Mouse (Mus musculus) layer of hippocampus, adult 8-10 months (tissue): ENCODE measurements at regions not wholly inside any gene's neighbourhood (a gene's known extent, or its start where the extent isn't known, plus 50 kb on each side); places are given as distances from the start of the nearest gene placed in this dataset.

Source experiments
- DNase-seq, 2 experiments: peaks; one replicate each; pipeline ENCODE4 v3.0.0; 2022; ENCODE audit warnings: low spot score in 2 of 2

DNA sequence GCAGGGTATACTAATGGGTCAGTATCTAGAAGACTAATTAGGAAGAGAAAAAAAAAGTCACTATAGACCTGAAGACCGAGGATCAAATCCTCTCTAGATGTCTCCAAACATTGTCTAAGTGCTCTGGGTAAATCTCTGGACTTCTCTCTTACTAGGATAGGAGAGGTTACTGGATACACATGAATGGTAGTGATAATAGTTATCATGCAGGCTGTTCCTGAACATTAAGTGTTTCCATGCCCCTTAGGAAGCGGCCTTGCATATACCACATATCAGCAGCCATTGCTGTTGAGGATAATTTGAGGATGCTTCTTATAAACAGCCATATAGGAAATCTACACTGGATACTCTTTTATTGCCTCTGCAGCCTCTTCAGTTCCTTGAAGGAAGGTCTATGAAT, 274.2 kb upstream of the Ppargc1a start:
- no peak for DNase-seq

DNA sequence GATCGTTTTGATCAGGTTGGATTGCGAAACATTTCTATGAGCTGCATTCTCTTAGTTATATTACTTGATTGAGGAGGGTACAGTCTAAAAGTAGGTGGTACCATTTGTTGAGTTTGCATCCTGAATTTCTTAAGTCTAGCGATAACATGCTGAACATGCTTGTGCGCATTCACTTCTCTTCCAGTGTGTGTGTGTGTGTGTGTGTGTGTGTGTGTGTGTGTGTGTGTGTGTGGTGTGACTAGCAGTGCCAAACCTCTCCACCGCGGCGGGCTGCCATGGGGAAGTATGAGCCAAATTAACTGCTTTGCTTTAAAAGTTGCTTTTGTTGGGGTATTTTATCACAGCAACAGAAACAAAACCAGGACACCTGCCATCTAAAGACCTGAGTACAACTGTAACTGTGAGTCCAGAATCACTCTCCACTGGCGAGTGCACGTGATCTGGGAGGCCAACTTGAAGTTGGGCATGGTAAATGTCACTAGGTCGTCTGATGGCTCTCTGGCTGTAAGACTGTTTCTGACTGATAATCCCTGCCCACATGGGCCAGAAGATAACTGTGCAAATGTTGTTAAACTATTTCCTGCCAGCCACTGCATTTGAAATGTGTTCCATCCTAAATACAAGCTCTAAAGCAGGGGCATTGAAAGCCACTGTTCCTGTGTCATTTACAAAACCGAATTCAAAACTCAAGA, 273.3 kb upstream of the Ppargc1a start:
- DNase-seq, result no peak

DNA sequence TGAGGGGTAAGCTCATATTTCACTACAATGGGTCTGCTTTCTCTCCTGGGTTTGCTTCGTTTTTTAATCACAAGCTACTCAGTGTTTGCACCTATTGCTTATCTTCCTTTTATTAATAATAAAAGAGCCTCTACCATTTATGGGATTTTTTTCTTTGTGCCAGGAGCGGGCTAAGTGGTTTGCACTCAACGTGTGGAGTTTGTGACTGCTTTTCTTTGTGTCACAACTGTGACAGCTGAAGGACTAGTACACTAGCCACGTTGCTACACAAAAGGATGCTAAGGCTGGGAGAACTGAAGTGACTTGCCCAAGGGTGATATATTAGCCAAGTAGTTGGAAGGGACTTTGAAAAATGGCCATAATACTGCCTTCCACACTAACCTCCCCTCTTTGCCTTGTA, 271.8 kb upstream of the Ppargc1a start:
- DNase-seq, result no peak

DNA sequence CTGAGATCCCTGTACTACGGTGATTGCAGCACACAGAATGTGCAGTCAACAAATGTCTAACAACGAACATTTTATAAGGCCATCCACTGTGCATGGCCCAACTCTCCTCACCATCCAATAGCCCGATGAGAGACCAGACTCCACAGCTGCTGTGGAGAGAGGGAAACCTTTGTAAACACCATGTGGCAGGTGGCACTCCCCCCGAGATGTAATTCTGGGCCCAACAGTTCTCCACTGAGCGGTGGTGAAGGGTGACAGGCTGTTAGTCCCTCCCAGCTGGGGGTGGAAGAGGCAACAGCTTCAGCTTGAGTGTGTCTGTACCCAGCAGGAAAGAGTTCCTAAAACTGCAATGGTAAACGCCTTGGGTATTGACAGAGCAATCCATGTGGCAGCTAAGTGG, 263.0 kb upstream of the Ppargc1a start:
- DNase-seq, result peak; percentile 12 to 15

DNA sequence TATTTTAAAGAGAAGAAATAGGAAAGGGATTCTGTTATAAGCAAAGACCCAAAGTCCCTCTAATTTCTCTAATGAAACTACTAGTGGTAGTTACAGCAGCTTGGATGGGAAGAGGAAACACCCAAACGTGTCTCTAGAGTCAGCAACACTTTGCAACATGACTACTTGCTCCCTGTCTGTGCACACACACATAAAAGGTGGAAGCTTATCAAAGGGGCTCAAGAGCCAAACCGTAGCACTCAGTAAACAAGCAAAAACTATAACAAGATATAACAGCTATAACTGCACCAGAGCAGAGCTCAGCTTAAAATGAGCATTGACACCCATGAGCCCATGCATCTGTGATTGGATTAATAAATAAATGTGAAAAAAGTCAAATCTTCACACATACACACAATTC, 262.5 kb upstream of the Ppargc1a start:
- DNase-seq, result no peak

DNA sequence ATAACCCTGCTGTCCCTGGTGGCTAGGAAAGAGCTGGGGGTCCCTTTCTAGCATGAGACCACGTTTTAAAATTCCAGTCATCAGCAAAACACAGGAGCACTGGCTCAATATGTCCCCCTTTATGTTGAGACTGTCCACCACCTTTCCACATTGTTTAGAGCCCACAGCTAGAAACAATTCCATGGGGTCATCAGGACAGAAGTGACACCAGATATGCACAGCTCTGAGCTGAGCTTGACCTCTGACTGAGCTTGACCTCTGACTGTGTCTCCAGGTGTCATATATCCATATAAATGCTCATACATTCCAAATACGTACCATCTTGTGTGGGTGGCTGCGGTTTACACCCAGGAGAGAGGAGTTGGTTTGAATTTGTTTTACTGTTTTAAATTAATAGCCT, 262.1 kb upstream of the Ppargc1a start:
- DNase-seq, result no peak

DNA sequence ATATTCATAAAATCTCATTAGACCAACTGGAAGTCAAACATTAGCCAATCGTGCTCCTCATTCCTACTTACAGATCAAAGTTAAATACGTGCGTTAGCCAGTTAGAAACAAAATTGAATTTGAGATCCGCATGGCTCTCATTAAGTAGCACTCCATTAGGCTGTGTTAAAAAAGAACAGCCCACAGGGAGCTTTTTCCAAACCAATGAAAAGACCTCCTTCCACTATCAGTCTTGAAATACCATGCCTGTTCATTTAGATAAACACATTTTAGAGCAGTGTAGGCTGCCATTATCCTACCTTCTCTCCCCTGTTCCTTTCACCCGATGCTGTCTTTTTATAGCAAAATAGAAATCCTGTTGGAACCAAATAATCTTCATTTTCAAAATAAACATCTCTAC, 261.5 kb upstream of the Ppargc1a start:
- DNase-seq, result no peak

DNA sequence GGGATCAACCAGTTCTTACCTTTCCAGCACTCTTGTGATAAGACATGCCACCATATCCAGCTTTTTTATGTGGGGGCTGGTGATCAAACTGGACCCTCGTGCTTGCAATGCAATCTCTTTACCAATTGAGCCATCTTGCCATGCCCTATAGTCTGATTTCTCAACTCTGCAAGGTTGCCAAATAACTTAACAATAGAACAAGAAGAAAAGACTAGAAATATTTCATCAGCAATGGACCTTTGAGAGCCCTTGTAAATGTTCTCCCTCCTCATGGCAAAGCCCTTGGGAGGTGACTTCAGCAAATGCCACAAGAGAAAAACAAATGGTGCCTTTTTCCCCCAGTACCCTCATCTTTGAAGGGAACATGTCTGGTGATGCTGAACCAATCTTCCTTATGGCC, 258.7 kb upstream of the Ppargc1a start:
- no peak for DNase-seq

DNA sequence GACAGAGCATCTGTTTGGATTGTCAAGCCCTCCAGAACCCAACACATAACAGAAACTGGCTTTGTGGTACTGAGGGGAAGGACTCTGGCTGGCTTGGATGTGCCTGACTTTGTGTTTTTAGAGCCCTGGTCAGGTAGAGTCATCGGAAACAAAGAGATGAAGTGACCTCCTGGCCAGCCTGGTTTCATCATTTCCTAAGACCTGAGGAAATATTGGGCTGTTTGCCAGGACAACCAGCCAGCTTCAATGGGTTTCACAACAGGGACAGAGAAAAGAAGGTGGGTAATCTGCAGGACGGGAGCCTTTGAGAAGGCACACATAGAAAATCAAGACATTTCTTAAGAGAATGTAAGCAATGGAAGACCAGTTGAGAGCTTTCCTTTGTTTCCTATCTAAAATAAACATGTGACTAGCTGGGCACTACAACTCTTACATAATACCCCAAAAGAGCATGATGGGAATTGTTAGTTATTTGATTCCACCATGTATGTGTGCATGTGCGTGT, 258.1 kb upstream of the Ppargc1a start:
- no peak for DNase-seq

DNA sequence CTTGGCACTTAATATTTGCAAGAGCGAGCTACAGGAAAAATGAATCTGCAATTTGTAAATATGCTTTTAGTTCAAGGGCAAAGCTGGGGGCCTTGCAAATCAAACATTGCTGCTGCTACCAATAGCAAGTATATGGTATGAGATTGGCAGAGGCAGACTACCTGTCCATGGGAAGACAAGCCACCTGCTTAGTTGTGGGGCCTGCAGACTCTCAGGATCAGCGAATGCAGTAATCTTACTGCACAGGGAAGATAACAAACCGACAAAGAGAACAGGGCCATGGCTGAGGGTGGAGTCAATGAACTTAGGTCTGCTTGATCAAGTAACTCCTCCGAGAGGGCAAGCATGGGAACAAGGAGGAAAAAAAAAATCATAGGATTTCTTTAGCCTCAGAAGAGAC, 257.2 kb upstream of the Ppargc1a start:
- no peak for DNase-seq

DNA sequence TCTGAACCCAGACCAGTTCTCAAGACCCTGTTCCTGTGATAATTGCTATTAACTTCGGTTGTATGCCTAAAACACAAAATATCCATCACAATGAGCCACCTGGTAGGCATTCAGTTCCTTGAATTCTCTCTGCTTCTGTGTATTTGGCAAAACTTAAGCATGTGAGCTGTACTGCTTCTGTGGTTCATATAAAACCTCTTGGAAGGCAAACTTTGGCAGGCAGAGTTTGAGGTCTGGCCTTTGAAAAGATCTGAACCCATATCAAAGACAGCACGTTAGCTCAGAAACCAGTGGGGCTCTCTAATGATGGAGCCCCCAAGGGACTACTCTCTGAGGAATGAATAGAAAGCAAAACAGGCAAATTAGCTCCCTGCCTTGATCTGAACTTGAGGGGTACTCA, 256.1 kb upstream of the Ppargc1a start:
- no peak for DNase-seq

DNA sequence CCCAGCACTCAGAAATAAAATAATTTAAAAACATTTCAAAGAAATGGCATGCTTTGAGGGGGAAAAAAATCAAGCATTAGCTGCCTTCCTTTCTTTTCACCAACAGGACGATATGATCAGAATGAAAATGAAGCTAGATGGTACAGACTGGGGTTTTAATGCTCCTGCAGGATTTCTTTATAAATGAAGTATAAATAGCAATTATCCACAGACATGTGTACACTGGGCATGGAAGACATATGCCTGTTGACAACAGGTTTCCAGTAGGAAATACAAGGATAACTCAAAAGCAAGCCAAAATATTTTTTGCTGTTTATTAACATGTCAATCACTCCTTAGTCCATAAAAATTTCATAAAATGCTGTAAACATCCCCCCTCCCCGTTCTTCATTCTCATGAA, 248.7 kb upstream of the Ppargc1a start:
- DNase-seq, result no peak

DNA sequence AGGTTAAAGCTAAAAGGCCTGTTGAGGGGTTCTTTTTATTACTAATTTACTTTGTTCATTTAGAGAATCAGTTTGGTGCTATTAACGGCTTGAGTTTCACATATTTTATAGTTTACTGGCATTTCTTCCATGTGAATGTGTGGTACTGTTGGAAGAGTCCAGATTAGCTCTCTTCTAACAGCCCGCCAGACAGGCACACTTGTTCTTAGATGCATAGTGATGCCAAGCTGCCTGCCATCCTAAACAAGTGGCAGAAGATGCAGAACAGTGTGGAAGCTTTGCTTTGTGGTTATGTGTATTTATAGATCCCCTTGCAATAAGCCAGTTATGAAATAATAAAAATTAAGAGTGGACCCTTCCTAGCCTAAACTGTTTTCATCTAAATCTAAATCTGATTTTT, 244.2 kb upstream of the Ppargc1a start:
- DNase-seq, result no peak

DNA sequence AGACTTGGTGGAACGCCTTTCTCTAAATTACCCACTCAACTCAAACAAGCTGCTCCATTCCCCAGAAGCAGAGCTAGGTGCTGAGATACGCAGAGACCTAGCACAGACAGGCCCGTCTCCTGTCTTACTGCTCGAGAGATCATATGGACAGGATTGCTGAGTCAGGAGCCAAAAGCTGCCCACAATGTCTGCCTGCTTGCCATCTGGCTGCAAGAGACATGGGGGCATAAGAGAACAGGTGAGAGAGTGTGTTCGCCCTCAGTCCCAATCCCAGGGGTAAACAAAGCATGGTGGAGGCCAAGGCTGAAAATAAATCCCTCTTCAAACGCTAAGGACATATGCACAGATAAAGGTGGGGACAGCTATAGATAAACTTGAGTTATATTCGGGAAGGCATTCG, 234.0 kb upstream of the Ppargc1a start:
- DNase-seq, result no peak

DNA sequence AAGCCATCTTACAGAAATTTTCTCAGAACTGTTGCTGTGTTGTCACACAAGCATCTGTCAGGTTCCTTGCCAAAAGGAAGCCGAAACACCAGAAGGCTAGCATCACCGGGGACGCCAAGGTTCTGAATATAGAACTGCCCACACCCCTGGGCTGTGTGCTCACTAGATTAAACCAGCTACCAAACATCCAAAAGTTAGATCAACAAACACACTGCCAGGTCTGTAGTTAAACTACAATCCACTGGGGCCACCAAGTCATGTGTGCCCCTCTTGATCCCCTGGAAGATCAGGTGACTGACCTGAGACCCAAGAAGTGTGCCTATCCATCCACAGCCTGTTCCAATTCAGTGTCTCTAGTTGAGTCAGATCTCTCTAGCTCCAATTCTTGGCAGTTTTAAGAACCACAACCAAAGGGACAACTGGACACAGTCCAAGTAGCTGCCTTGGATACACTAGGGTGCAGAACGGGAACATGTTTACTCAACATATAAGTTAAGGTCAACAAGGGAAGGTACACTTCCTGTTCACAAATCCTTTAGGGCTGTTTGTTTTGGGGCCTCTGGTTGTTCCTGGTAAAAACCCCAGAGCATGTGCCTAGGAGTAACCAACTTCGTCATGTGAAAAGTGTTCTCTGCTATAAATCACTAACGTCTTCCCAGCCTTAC, 232.0 kb upstream of the Ppargc1a start:
- peak in 1 of 2 experiments; percentile 24 for DNase-seq

DNA sequence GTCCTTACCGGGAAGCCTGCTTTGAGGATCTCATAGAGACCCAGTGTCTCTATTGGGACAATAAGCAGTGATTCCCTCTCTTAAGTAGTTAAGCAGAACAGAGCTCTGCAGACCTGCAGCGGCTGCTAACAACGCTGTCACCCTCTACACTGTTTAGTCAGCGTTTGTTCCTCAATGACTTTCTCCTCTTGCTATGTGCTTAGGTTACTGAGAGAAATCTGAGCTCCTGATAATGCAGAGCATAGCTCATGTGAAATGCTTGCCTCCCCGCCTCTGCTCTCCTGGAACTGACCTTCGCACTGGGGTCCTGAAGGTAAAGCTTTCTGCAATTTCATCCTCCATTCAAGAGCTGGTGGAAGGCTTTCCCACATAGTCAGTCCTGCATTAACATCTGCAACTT, 226.6 kb upstream of the Ppargc1a start:
- DNase-seq, result no peak

DNA sequence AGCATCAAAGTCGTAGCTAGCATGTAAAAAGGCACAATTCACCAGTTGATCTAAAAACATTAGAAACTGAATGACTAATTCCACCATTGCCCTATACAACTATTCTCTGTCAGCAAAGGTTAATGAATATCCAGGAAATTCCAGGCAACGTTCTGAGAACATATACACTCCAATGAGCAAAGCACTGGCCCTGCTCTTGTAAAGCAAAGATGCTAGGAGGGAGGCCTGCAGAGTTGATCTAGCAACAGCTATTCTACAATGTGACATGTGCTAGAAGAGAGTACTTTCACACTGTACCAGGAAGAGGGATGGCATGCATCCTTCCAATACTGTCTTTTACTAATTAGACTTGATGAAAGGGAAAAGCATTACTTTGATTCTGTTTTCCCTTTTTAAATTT, 225.4 kb upstream of the Ppargc1a start:
- DNase-seq, result no peak

DNA sequence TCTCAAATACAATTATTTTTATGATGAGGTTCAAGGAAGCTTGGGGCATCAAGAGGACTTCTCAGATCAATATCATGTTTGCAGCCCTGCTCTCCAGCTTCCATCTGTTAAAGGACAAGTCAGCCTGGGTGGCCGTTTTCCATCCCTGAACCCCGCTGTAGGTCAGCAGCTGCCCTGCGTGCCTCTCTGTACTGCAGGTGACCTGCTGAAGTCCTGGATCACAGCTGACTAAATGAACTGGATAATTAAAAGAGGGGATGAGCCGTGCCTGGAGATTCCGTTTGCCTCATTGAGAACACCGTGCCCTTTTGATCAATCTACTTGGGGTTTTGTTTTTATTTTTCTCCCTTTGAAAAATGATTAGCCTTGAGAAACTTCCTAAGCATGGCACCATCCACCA, 221.2 kb upstream of the Ppargc1a start:
- no peak for DNase-seq

DNA sequence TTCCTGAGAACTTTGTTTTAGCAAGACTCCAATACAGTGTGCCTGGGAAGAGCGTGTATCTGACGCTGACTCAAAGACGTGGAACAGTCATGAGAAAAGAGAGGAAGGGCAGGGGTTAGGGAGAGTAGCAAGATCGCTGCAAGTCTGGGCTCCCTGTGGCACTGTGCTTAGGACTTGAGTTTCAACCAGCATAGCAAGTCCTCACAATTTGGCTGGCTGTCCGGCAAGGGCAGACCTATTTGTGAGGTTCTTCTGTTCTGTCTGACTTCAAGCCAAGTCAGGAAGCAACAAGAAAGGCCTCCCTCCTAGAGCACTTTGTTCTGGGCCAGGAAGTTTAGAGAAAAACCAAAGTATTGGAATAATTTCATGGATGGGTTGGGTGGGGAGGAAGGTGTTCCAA, 216.0 kb upstream of the Ppargc1a start:
- DNase-seq, result peak in 1 of 2 experiments; percentile 44

DNA sequence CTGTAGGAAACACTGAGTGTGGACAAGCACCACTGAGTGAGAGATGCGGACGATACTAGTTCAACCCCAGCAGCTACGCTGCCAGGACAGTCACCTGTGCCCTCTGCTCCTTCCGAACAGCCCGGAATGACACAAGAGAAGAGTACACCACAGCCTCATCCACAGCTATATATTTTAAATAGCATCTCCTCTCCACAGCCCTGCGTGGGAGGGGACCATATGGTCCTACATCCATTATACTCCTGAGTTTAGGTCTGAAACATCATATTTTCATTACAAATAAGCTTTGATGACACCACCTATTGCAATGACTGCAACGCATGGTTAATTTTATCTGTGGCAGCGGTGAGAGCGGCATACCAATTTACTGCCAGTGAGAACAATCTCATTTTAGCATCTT, 215.6 kb upstream of the Ppargc1a start:
- no peak for DNase-seq

DNA sequence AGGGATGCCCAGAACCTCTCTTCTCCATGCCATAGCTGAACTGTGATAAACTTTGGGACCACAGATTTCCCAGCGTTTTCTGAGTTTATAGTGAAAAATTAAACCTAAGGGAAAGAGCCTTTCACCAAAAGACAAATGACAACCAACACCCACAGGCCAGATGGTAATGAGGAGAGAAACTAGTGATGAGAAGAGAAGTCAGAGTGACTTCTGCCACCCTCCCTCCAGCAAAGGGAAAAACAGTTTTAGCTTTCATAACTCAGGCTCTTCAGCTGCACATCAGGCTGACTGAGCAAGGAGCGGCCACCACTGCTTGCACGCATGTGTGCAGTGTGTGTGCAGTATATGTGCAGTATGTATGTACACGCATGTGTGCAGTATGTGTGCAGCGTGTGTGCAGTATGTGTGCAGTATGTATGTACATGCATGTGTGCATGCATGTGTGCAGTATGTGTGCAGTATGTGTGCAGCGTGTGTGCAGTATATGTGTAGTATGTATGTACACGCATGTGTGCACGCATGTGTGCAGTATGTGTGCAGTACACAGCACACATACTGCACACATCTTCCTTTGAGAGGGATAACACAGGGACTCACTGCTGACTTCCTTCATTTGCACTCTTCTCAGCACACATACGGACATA, 208.1 kb upstream of the Ppargc1a start:
- DNase-seq, result no peak

DNA sequence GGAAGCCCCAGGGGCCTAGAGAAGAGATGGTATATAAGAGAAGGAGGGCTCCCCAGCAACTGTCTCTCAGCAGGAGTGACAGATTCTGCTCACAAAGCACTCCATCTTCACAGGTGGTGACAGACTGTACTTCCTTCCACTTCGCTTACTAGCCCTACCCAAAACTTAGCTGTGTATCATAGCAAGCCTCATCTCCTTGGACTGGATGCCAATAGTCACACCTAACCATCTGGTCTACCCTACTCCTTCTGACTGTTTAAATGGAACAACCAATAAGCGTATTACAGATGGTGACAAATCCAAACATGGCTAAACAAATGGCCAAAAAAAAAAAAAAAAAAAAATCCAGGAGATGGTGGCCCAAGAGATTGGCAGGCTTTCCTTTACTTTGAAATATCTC, 204.1 kb upstream of the Ppargc1a start:
- DNase-seq, result no peak

DNA sequence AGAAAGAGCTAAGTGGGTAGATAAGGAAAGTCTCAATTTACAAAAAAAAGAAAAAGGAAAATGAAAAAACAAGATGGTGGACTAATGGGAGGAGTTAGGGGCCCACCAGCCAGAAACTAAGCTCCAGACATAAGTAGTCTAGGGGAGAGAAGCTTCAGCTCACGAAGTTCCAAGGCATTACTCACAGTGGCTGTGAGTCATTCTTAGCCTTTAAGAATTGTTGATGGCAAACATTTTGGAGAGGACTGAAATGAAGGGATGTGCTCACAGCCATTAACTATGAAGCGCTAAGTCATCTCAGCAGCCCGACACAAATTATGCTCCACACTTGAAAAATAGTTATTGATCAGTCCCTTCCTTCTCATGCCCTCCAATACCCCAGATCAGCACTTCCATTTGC, 198.6 kb upstream of the Ppargc1a start:
- no peak for DNase-seq
